Mouse (Mus musculus) cerebellum, postnatal 25 days (tissue): ENCODE results near the gene Psmb3.
A peak's percentile ranks its signal among the peaks of the same experiment; 100 is the strongest.
"Not testable (repeated sequence)": the region's sequence is repeated elsewhere in the genome, so short reads cannot be mapped to it uniquely, and the experiment has no call there.

Experiments
- DNase-seq, 2 experiments: peaks; one replicate each; pipeline ENCODE4 v3.0.0; 2021; ENCODE audit warnings: mixed read lengths in 2 of 2

The Psmb3 gene

DNA sequence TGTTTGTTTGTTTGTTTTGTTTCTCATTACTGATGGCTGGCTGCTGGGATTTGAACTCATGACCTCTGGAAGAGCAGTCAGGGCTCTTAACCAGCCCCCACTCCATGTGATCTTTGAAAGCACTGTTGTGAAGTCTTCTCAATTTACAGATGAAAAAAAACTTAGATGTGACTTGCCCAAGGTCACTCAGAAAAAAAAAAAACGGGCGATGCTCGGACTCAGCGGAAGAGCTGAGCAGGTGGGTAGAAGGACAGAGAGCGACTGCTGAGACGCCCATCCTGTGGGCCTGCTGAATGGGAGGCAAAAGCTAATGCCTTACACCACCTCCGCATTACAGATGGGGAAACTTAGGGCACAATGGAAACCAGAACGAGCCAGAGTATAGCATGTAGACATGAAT is 6.5 kb upstream of the Psmb3 start:
- DNase-seq = no peak

DNA sequence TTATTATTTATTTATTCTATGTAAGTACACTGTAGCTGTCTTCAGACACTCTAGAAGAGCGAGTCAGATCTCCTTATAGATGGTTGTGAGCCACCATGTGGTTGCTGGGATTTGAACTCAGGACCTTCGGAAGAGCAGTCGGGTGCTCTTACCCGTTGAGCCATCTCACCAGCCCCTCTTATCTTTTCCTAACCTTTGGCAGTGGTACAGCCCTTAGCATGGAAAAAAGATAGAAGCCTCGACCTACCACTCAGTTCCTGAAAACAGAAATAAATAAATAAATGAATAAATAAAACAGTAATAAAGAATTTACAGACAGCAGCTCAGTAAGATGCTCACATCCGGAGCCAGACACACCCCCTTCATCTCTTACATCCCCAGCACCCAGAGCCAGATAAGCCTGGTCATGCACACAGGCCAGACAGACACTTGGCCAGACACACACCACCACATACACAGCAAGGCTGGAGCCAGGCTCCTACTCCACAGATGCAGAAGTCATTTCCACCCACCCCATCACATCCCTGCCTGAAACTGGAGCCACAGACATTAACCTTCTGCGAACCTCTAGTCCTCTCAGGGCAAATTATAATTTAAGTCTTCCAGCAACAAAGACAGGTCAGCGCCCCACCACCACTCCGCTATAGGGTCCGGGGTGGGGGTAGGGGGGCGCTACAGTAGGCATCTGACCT is 5.9 kb upstream of the Psmb3 start:
- no peak for DNase-seq

- DNase-seq = peak in 1 of 2 experiments; percentile 12
These were observed 5.2 kb upstream of the Psmb3 start for GRCm38 (mm10) chr11:97697891-97698529.

- DNase-seq = peak; percentile 66 to 84
These were observed 4.2 kb upstream of the Psmb3 start for GRCm38 (mm10) chr11:97698741-97699611.

- DNase-seq = peak; percentile 84 to 93
These were observed 3.6 kb upstream of the Psmb3 start for GRCm38 (mm10) chr11:97699626-97700002.

DNA sequence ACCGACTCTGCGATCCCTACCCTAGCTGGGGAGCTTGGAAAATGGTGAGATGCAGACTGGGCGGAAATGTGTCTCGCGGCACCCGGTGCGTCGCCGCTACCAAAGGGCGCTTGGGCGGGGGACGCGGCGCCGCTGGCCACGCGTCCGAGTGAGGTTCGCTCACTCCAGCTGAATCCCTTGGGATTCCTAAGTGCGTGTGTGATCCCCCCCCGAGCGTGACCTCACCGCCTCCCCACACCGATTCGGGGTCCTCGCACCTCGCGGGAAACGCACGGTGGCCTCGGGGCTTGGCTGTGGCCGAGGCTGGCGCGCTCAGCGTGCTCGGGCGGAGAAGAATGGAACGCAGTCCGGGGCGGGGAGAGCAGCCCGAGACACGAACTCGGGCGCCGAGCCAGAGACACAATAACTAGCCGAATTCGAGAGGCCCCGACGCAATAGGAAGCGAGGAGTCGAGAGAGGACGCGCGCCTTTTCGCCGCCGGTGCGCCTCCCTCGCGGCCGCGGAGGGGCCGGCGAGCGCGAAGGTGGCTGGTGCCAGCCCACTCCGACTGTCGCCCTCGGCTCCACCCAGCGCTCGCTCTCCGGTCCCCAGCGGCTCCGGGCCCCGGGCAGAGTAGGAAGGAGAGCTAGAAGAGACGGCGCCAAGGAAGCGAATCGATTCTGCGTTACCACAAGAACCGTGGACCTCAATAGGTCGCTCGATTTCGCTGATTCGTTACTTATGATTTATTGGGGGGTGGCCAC is 3.0 kb upstream of the Psmb3 start, which contains the start of gene Pcgf2:
TSS of gene Pcgf2 (minus strand) at position 495 of the 743 bp plus-strand sequence.
- peak; percentile 90 to 92 for DNase-seq

- peak; percentile 27 to 56 for DNase-seq
These were observed 2.2 kb upstream of the Psmb3 start for GRCm38 (mm10) chr11:97700746-97701580.

DNA sequence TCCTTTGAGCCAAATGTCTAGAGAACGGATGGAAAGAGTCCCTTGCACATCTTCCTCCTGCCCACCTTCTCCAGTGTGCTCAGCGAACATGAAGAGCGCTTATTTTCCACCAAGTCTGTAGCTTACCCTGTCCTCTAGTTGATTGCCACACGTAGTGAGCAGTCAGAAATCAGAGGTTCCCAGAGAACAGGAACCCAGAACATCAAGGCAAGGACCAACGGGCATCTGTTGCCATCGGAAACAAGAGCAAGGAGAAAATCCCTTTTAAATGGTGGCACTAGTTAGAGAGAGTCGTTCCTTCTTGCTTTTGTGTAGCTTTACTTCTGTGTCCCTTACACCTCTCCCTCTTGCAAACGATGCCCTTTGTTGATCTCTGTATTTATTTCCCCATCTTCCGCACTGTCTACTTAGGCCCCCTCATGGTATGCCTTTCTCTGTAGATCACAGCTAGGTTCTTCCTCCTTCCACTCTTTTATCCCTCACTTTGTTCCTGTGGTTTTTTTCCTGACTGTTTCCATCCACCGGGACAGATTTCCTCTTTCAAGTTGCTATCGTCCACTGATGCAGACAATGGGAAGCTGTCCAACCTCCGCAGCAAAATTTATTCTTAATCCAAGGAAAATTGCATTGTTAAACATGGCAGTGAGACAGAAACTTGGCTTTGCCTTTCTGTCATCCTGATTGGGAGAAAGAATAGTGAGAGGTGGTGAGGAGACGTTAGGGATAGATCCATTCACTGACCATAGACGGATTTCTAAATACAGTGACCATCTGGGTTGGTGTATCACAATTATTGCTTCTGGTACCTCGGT is 1.4 kb upstream of the Psmb3 start:
- peak in 1 of 2 experiments; percentile 42 for DNase-seq

DNA sequence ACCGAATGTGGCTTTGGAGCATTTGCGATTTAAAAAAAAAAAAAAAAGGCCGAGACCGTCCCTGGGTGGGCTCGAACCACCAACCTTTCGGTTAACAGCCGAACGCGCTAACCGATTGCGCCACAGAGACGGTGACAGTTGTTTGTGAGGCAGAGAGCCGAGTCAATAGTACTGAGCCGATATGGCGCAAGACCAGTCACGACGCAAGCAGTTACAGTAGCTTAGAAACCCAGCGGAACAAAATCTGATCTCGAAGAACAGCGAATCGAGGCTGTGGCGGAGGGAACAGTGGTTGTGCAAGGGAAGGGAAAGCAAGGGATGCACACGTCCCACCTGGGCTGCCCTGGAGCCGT is 830 bp upstream of the Psmb3 start:
- peak; percentile 93 to 94 for DNase-seq

- DNase-seq = not testable (repeated sequence)
These were observed 6.9 kb downstream of the Psmb3 start for GRCm38 (mm10) chr11:97710067-97710466.

- no peak for DNase-seq
These were observed 8.2 kb downstream of the Psmb3 start for GRCm38 (mm10) chr11:97711200-97711900.

DNA sequence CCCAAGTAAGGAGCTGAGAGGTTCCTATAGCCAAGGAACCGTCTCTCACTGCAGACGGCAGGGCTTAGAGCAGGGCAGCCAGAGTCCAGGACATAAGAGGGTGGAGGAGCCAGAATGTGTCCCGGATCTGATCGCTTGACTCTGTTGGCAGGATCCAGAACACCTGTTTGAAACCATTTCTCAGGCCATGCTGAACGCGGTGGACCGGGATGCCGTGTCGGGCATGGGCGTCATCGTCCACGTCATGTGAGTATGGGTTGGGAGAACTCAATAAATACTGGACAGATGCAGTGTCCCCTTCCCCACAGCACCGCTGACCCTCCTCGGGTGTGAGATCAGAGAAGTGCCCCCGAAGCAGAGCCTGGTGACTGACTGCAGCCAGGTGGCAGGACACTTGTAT is 9.1 kb downstream of the Psmb3 start:
- no peak for DNase-seq

DNA sequence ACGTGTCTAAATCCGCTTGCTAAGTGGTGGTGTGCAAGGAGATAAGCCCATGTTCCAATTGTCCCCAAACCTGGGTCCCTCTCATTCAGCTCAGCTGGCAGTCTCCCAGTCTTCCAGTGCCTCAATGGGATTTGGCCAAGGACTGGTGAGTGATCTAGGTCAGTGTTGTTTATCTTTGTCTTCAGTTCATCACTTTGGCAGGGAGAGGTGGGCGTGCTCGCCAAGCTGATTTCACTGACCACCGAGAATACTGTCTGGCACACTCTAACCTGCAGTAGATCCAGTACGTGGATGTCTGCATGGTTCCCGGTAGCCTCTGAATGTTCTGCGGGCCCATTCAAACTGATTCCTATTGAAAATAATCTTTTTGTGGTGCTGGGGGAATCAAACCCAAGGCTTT is 10.7 kb downstream of the Psmb3 start:
- DNase-seq = peak; percentile 60 to 69

GRCm38 (mm10) chr11:97714356-97714755 is 11.2 kb downstream of the Psmb3 start:
- DNase-seq = no peak

DNA sequence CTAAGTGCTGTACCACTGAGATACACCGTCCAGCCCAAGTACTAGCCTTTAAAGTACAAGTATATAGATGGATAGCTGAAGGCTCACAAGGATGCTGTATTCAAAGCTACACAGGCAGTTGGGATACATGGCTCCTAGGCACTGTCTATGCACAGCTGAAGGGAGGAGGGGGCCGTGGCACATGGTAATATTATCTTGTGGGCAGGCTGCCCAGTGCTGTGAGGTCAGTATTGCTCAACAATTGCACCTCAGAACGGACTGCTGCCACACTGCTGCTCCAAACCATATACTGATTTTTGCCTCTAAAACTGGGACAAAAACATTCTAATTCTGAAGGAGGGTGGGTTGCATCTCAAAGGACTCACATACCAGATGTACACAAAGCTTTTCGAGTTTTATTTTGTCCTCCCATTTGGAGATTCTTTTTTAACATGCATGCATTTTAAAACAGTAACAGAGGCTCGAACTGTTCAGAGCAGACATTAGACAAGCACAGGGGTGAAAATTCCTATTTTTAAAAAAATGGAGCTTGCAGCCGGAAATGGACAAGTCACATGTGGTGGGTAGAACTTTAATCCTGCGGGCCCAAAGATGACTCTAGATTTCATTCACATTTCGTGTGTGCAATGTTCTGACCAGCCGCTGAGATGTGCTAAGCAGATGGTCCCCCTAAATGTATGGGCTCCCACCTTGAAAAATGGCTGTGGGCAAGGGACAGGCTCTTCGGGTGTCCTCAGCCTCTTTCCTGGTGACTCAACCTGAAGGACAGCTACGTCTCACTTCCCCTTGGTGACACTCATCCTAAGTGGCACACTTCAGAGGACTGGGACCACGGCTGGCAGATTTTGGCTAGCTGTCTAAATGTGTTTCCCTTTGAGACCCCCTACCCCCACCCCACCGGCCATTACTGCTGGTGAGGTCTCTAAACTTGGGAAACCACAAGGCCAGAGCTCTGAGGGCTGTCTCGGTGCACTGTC is 11.9 kb downstream of the Psmb3 start:
- peak in 1 of 2 experiments; percentile 35 for DNase-seq

DNA sequence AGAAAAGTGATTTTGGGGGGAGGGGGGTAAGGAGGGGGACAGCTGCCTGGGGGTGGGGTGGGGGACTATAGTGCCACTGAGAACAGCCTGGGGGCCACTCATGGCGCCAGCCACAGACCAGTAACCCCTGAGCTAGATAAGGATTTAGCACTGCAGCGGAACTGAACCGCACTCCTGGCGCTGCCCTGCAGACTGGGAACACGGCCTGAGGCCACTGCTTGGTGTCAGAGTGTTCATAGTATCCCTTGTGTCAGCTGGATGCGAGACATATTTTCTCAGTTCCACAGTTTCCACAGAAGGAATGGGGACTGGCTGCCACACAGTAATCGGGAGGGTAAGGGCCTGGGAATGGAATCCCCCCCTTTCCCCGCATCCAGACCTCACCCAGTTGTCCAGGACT is 12.8 kb downstream of the Psmb3 start:
- no peak for DNase-seq

- no peak for DNase-seq
These were observed 14.4 kb downstream of the Psmb3 start for GRCm38 (mm10) chr11:97717369-97718280.

DNA sequence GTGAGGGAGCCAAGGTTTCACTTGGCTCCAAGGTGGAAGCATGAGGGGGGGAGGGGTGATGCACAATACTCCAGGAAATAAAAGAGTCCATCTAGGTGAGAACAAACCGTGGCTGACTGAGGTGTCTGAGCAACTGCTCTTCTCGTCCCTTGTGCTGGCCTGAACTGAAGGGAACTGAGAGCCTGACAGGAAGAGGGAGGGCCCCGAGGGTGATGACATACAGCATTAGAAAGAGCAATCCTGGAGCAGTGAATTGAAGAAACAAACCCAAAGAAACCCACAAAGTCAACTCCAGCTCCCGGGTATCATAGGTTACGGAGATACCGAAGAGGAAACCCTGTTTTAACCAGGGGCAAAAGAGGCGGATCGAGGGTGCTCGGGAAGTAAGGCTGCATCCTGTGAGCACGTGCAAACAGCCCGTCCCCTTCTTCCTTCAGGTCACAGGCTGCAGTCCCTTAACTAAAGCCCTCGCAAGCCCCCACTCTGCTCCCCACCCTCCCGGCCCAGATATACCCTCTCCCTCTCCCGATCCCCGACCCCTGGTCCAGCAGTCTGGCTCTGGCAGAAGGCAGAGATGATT is 15.2 kb downstream of the Psmb3 start:
- no peak for DNase-seq
